Mouse (Mus musculus) cerebellum, adult 9-11 months (tissue): ENCODE results near the gene Ankrd28.
A peak's percentile ranks its signal among the peaks of the same experiment; 100 is the strongest.
"Not testable (repeated sequence)": the region's sequence is repeated elsewhere in the genome, so short reads cannot be mapped to it uniquely, and the experiment has no call there.

Experiments
- DNase-seq: peaks from one replicate; pipeline ENCODE4 v3.0.0; 2022

Gene Ankrd28

DNA sequence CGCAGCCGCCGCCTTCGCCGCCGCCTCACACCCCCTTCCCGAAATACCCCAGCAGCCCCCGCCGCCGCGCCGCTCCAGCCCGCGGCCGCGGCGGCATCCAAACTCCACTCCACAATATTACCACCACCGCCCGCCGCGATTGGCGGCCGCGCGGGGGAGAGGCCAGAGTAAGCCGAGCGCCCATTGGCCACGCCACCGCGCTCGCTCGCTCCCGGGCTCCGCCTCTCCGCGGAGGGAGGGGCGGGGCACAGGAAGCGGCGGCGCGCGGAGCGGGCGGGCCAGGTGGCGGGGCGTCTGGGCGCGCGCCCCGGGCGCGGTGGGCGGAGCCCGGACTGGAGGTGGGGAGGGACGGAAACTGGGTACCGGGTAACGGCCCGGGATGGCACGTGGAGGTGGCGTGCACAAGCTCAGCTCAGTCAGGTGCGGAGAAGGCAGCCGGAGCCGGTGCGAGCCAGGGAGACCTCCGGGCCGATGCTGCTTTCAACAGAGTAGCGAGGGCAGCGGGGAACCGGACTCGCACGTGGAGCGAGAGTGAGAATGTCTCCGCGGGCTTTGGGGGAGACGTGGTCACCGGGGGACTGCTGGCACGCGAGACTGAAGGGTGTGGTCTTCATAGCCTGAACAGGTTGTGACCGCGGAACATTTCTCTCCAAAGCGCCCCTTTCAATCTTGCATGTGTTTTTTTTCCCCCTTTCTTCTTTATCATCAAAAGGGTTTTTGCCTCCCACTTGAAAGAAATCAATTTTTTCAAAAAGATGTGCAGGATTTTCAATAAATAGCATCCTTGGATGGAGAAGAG, at the start of gene Ankrd28:
Gene Ankrd28, minus strand, starts transcription at position 81 of the 799 bp plus-strand sequence.
- peak; percentile 94 for DNase-seq

- no peak for DNase-seq
Measured at GRCm38 (mm10) chr14:31879456-31879855, 49.0 kb upstream of the Ankrd28 start.

GRCm38 (mm10) chr14:31872130-31872529, 41.7 kb upstream of the Ankrd28 start:
- DNase-seq = no peak

DNA sequence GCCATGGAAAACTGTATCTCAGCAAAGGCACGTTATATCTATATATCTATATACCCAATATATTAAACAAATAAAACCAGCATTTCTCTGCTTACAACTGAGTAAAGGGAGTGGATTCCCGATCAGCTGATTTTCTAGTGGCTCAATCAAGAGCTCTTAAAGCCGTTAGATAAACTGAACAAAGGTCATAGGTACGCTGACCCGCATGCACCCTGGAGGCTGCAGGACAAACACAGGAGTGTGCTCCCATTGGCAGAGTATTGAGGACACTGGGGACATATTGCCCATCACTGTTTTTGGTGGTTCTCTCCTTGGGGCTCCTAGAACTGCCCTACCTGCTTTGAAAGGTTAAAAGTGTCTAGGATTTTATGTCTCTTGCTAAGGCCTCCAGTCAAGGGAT, 40.0 kb upstream of the Ankrd28 start:
- no peak for DNase-seq

DNA sequence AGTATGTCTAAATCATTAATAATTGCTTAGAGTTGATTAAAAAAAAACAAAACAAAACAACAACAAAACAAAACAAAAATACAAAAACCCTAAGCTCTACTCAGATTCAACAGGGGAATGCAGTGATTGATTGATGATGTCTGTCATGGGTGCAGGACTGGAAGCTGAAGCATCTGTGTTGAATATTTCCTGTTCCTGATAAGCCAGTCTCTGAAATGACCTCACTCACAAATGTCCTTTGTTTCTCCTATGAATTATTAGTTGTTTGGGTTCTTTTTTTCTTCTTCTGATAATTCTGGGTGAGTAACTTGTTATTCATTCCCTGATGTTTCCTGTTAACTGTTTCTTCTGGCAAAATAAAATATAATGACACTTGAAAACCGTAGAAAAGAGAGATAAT, 38.1 kb upstream of the Ankrd28 start:
- no peak for DNase-seq

- DNase-seq = not testable (repeated sequence)
Measured at GRCm38 (mm10) chr14:31866366-31866765, 35.9 kb upstream of the Ankrd28 start.

DNA sequence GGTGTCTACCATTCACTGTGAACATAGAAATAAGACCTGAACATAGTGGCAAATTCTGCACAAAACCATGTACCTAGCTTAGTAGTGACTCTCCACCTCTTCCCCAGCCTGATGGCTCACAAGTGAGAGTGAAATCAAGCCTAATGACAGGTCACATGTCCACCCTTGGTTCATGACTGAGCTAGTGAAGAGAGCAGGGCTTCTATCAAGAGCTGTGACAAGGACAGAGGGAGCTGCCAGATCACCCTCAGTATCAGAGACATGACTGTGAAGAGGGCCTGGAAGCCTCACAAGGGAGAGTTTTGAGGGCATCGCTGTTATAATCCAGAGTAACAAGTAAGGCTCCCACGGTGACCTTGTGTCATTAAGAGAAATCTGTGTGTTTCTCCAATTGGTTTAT, 28.2 kb upstream of the Ankrd28 start:
- no peak for DNase-seq

DNA sequence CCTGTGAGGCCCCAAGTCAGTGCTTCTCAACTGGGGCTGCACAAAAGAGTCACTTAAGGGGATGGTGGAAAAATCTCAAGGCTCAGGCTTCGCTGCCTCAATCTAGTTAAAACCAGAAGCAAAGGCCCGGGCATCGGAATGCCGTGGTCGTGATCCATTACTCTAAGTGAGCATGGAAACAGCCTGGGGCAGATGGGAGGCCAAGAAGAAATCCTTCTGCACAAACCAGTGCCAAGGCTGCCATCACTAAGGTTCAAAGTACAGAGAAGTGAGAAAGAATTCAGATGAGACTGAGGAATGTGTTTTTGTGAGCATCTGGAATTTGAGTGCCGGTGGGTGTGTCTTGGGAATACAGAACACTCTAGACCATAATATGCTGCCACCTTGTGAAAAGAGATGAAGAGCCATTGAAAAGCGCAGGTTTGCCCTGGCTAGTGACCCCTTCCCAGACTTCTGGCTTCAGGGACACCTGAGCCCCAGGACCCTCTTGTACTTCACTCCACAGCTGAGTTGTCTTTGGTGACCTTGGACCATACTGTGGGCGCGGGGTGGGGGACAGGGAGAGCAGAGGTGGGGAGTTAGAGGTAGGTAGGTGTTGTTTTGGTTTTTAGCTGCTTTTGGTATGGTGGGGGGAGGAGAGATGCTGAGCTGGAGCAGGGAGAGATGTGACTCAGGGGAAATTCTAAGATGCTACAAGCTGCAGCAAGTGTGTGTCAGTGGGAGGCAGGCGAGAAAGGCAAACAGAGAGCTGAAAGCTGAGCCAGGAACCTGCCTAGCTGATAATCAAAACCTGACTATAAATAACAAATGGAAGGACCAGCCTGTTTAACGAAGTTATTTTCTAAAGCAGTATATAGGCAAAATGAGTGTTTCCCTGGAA, 26.9 kb upstream of the Ankrd28 start:
- DNase-seq = no peak

GRCm38 (mm10) chr14:31856007-31856406, 25.6 kb upstream of the Ankrd28 start:
- no peak for DNase-seq

DNA sequence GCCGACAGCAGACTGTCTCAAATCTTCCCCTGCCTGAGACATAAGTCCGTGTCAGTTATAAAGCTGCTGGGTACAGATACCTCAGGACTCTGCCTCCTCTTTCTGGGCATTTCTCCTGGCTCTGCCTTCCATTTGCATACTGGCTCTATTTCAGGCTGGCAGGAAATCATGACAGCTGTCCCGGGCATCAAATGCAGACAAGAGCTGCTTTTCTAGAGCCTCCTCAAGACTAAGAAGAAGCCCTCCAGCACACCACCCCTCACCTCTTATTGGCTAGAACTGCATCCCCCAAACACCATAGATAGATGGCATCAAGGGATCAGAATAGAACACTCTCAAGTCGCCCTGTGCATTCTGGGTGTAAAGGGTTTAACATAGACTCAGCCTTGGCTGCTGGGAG, 24.2 kb upstream of the Ankrd28 start:
- DNase-seq = no peak

DNA sequence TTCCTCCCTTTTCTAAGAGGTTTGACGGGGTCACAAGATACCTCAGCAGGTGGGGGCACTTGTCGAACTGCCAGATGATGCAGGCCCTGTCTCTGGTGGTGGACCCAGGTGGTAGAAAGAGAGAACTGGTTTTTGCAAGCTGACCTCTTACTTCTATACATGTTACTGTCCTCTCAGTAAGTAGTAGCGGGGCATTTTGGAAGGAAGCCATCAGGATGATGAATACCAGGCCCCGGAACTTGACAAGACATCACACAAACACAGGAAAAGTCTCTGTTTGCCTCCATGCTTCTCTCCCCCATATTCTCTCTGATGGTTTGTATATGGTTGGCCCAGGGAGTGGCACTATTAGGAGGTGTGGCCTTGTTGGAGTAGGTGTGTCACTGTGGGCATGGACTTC, 13.1 kb upstream of the Ankrd28 start:
- DNase-seq = no peak

GRCm38 (mm10) chr14:31832022-31832421, 1.6 kb upstream of the Ankrd28 start:
- DNase-seq = no peak

DNA sequence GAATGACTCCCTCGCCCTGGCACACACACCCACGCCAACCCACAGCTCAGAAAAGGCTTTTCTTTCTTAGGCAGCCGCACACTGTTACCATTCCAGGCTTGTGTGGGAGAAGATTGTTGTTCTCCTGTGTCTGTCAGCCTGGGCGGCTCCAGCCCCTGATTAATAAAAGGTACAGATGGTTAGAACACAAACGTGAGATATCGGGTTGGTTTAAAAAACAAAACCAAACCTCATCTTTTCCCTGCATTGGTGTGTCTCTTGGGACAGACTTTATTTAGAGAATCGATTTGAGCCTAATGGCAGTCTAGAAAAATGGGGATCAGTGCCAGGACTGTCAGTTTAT, 890 bp upstream of the Ankrd28 start:
- peak; percentile 39 for DNase-seq

DNA sequence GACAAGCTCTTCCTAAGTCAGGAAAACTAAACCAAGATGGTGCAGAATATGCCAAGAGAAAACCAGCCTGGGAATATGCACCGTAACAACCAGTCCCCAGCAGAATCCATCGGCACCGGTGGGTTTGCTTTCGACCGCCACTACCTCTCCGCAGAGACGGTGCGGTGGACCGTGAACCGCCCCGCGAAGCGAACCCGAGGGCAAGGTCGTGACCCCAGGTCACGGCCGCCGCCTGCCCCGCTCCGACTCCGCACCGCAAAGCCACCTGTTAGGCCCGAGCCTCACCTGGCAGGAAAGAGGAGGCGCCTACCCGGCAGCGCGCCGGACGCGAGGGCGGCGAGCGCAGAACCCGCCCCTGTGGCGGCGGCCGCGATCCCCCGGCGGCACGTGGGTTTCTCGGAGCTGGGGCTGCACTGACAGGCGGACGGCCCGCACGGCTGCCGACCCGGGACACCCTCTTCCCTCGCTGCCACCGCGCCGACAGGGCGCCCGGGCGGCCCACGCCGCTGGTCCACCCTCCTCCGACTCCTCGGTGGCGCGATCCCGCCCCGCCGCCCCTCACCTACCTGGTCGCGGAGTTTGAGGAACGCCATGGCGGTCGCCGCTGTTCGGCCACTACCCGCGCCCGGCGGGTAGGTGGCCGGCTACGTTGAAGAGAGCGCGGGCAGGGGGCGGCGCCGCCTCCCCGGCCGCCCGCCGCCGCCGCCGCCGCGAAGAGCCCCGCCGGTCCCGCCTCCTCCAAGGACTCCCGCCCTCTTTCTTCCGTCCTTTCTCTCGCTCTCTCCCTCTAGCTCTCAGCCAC, 489 bp downstream of the Ankrd28 start:
- peak; percentile 78 for DNase-seq

DNA sequence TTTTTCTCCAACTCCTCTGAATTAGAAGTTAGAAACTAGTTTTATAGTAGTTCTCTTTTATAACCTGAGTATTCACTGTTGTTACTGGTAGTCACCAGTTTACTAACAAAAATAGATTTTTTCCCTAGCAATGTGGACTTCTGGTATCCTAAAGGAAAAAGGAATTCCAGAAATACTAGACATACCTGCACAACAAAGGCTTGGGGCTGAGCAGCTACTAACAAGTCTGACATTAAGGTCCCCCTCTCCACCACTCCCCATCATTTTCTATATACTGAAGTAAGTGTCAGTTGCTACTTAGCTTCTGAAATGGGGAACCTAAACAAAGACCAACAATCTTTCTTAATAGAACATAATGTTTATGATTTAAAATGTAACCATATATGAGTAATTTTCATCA, 3.2 kb downstream of the Ankrd28 start:
- DNase-seq = no peak

DNA sequence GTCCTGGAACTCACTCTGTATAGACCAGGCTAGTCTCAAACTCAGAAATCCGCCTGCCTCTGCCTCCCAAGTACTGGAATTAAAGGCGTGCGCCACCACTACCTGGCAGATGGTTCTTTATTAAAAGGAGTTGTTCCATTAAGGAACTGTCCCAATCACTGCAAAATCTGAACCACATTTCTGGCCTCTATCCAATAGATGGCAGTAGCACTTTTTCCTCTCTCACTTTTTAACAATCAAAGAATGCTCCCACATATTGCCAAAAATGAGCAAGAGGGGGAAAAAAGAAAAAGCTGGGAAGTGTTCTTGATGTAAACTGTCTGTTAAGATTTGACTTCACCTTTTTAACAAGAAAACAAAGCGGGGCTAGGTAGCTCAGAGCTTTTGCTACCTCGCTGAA, 20.5 kb downstream of the Ankrd28 start:
- no peak for DNase-seq

DNA sequence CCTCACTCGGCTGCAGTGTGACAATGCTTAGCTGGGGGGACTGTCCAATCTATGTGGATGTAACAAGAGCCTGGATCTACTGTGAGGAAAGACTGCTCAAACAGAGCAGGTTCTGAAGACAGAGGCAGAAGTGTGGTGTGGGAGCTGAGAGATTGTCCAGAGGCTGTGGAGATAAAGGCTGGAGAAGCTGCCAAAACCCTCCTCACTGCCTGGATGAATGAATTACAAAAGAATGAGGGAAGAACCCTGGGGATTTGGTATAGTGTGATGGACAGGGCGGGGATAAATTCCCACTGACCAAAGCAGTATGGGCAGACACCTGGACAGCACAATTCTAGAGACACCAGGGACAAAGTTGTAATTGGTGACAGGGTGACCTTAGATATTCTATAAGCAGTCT, 26.7 kb downstream of the Ankrd28 start:
- no peak for DNase-seq

GRCm38 (mm10) chr14:31800976-31801375, 29.5 kb downstream of the Ankrd28 start:
- no peak for DNase-seq

DNA sequence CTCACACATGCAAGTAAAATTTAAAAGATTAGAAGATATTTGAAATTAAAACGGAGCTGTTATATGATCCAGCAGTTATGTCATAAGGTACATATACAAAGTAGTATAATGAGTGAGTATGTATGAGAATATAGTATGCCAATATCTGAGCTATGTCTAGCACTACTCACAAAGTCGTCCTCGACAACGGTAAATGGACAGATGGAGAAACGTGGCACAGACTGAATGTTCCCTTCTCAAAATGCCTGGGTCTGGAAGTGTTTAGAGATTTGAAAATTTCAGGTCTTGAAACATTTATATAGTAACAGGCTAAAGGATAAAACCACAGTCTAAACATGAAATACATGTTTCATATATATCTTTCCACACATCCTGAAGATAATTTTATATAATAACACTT, 30.0 kb downstream of the Ankrd28 start:
- DNase-seq = no peak

DNA sequence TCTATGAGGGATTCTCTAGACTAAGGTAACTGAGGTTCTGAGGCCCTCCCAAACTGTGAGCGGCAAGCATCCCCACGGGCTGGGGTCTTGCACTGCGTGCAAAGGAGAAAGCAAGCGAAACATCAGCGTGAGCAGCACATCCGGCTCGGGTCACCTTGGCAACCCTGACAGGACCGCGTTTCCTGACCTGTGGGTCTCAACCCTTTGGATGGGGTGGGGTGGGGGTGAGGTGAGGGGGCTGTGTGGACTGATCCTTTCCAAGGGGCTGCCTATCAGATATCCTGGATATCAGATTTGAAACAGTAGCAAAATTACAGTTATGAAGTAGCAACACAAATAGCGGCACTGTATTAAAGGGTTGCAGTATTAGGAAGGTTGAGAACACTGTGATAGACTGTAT, 31.5 kb downstream of the Ankrd28 start:
- no peak for DNase-seq

GRCm38 (mm10) chr14:31795535-31795934, 34.9 kb downstream of the Ankrd28 start:
- DNase-seq = no peak

GRCm38 (mm10) chr14:31794776-31795126, 35.7 kb downstream of the Ankrd28 start:
- no peak for DNase-seq

DNA sequence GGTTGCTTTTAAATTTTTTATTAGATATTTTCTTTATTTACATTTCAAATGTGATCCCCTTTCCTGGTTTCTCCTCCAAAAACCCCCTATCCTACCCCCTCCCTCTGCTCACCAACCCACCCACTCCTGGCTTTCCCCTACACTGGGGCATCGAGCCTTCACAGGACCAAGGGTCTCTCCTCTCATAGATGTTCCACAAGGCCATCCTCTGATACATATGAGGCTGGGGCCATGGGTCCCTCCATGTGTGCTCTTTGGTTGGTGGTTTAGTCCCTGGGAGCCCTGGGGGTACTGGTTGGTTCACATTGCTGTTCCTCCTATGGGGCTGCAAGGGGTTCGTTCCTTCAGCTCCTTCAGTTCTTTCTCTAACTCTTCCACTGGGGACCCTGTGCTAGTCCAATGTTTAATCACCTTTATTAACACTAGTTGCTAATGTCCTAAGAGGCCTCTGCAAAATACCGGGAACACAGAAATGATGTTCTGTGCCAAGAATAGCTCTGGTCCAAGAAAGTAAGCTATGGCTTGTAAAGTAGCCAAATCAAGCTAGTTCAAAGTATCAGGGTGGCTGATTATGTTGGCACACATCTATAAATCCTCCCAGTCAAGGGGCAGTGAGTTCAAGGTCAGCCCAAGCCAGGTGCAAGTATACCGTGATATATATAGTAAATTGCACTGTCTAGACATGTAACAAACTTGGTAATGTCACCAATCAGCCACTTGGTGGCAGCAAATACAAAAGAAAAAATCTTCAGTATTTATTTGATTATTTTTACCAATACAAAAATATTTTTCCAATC, 36.3 kb downstream of the Ankrd28 start:
- DNase-seq = no peak
